Mouse (Mus musculus) embryonic facial prominence, embryonic 14.5 days (tissue): ENCODE data around the gene Atp13a3. TPM values are rescaled to one million over a fixed set of nuclear protein-coding genes. Genes with fewer than 3 reads are reported as not detected.

ENCODE experiments used
- ATAC-seq: fragments of 200-750 bp; cut with Nextera tagmentation; 2 replicates; pipeline ENCODE4 v1.8.0; 2017; ENCODE audit warnings: low read depth, moderate number of reproducible peaks, moderate TSS enrichment
- DNase-seq: peaks from one replicate; pipeline ENCODE4 v3.0.0-alpha.2; 2015; ENCODE audit warnings: low spot score
- H3K27ac ChIP-seq: fragments of 300-500 bp; sonication (generic); replicated peaks from 2 replicates; pipeline ENCODE4 v1.5.1; 2014; ENCODE audit warnings: low read depth, mild to moderate bottlenecking, low read length, moderate library complexity
- H3K27me3 ChIP-seq: fragments of 300-500 bp; sonication (generic); replicated peaks from 2 replicates; pipeline ENCODE4 v1.6.1; 2014; ENCODE audit warnings: low read length; ENCODE audit not compliant: control insufficient read depth, insufficient read depth
- H3K36me3 ChIP-seq: fragments of 300-500 bp; sonication (generic); 2 replicates; pipeline ENCODE4 v1.6.1; 2014; ENCODE audit warnings: low read length, mixed read lengths; ENCODE audit not compliant: control insufficient read depth, insufficient read depth
- H3K4me1 ChIP-seq: fragments of 300-500 bp; sonication (generic); 2 replicates; pipeline ENCODE4 v1.6.1; 2014; ENCODE audit warnings: antibody characterized with exemption, low read length; ENCODE audit not compliant: control insufficient read depth, insufficient read depth
- H3K4me2 ChIP-seq: fragments of 300-500 bp; sonication (generic); 2 replicates; pipeline ENCODE4 v1.6.1; 2014; ENCODE audit warnings: low read depth, mild to moderate bottlenecking, low read length, moderate library complexity, mixed read lengths
- H3K4me3 ChIP-seq: fragments of 300-500 bp; sonication (generic); 2 replicates; pipeline ENCODE4 v1.5.1; 2014; ENCODE audit warnings: low read depth, mild to moderate bottlenecking, low read length
- H3K9ac ChIP-seq: fragments of 300-500 bp; sonication (generic); 2 replicates; pipeline ENCODE4 v1.6.1; 2014; ENCODE audit warnings: low read depth, mild to moderate bottlenecking, low read length, moderate library complexity, mixed read lengths
- H3K9me3 ChIP-seq: fragments of 300-500 bp; sonication (generic); 2 replicates; pipeline ENCODE4 v1.6.1; 2016; ENCODE audit warnings: low read length; ENCODE audit not compliant: control insufficient read depth
- WGBS: fragments of 180-500 bp; shearing (Covaris S2); extraction: QIAGEN DNeasy Blood & Tissue Kit; methylation state at CpG from one replicate; pipeline ENCODE4 v1.1.7; 2014; 5-methylcytosine and 5-hydroxymethylcytosine counted together
- polyA plus RNA-seq: library from polyadenylated mRNA; unstranded; fragments of >200 nt; fragmentation: Nextera tagmentation; extraction: Ambion mirVana; gene quantifications from 2 replicates; pipeline ENCODE4 v1.2.1, GENCODE M21; 2014

Atp13a3 gene
- polyA plus RNA-seq, 1 experiment from 2014 or later: 20.0 TPM

GRCm38 (mm10) chr16:30427466-30427865 is 21.7 kb upstream of the Atp13a3 start:
- no peaks in the 10 kb centered on the region for H3K27me3 ChIP-seq

GRCm38 (mm10) chr16:30427003-30427402 is 21.2 kb upstream of the Atp13a3 start:
- WGBS: 77% methylated on average over 5 of the region's 5 CpGs
- no peaks in the 10 kb centered on the region for H3K27me3 ChIP-seq
- H3K9ac ChIP-seq: no peak overlapping the region
- H3K36me3 ChIP-seq: no peaks in the 10 kb centered on the region
- ATAC-seq: no peak
- DNase-seq: no peak
- no peaks in the 10 kb centered on the region for H3K9me3 ChIP-seq
- no peak overlapping the region for H3K4me2 ChIP-seq
- no peak overlapping the region for H3K27ac ChIP-seq
- no peak overlapping the region for H3K4me3 ChIP-seq
- H3K4me1 ChIP-seq: no peaks in the 10 kb centered on the region

More at GRCm38 (mm10) chr16:30427466-30427865, 21.7 kb upstream of the Atp13a3 start:
- Histone ChIP-seq H3K4me3 (no peak overlapping the region), H3K36me3 (no peaks in the 10 kb centered on the region), H3K9ac (no peak overlapping the region), H3K27ac (no peak overlapping the region), H3K9me3 (no peaks in the 10 kb centered on the region), H3K4me1 (no peaks in the 10 kb centered on the region), H3K4me2 (no peak overlapping the region)
- 82% methylated on average over 4 of the region's 4 CpGs for WGBS
- ATAC-seq (no peak), DNase-seq (no peak)

GRCm38 (mm10) chr16:30425980-30426379 is 20.2 kb upstream of the Atp13a3 start:
- H3K4me1 ChIP-seq: no peaks in the 10 kb centered on the region
- H3K36me3 ChIP-seq: no peaks in the 10 kb centered on the region
- H3K27me3 ChIP-seq: no peaks in the 10 kb centered on the region
- 74% methylated on average over 1 of the region's 1 CpGs for WGBS
- H3K9ac ChIP-seq: no peak overlapping the region
- H3K4me2 ChIP-seq: no peak overlapping the region
- no peak overlapping the region for H3K27ac ChIP-seq
- DNase-seq: no peak
- H3K9me3 ChIP-seq: no peaks in the 10 kb centered on the region
- H3K4me3 ChIP-seq: no peak overlapping the region
- ATAC-seq: no peak

GRCm38 (mm10) chr16:30424053-30424452 is 18.3 kb upstream of the Atp13a3 start:
- Histone ChIP-seq H3K27me3 (no peaks in the 10 kb centered on the region), H3K9ac (no peak overlapping the region), H3K27ac (no peak overlapping the region), H3K4me1 (no peaks in the 10 kb centered on the region), H3K4me2 (no peak overlapping the region), H3K36me3 (no peaks in the 10 kb centered on the region), H3K9me3 (no peaks in the 10 kb centered on the region), H3K4me3 (no peak overlapping the region)
- ATAC-seq (no peak), DNase-seq (no peak)
- WGBS: 82% methylated on average over 5 of the region's 5 CpGs

GRCm38 (mm10) chr16:30416707-30417106 is 10.9 kb upstream of the Atp13a3 start:
- no peak overlapping the region for H3K9ac ChIP-seq
- H3K27me3 ChIP-seq: no peaks in the 10 kb centered on the region
- H3K27ac ChIP-seq: no peak overlapping the region
- DNase-seq (no peak), ATAC-seq (no peak)
- H3K9me3 ChIP-seq: no peaks in the 10 kb centered on the region
- 88% methylated on average over 2 of the region's 2 CpGs for WGBS
- no peak overlapping the region for H3K4me2 ChIP-seq
- H3K4me1 ChIP-seq: no peaks in the 10 kb centered on the region
- H3K4me3 ChIP-seq: no peak overlapping the region
- no peaks in the 10 kb centered on the region for H3K36me3 ChIP-seq

GRCm38 (mm10) chr16:30416284-30416683 is 10.5 kb upstream of the Atp13a3 start:
- Histone ChIP-seq H3K4me1 (no peaks in the 10 kb centered on the region), H3K4me3 (no peak overlapping the region), H3K27me3 (no peaks in the 10 kb centered on the region), H3K9me3 (no peaks in the 10 kb centered on the region), H3K4me2 (no peak overlapping the region), H3K36me3 (no peaks in the 10 kb centered on the region), H3K27ac (no peak overlapping the region), H3K9ac (no peak overlapping the region)
- no peak for ATAC-seq
- no peak for DNase-seq
- WGBS: 71% methylated on average over 5 of the region's 5 CpGs

- WGBS: 59% methylated on average over 3 of the region's 3 CpGs
- no peak overlapping the region for H3K4me3 ChIP-seq
- H3K27me3 ChIP-seq: no peaks in the 10 kb centered on the region
- no peaks in the 10 kb centered on the region for H3K4me1 ChIP-seq
- no peak overlapping the region for H3K27ac ChIP-seq
- no peak for ATAC-seq
- DNase-seq: no peak
- no peaks in the 10 kb centered on the region for H3K9me3 ChIP-seq
- no peak overlapping the region for H3K4me2 ChIP-seq
- H3K36me3 ChIP-seq: no peaks in the 10 kb centered on the region
- no peak overlapping the region for H3K9ac ChIP-seq
Measured at GRCm38 (mm10) chr16:30412680-30413079, 6.9 kb upstream of the Atp13a3 start.

GRCm38 (mm10) chr16:30410914-30411313 is 5.1 kb upstream of the Atp13a3 start:
- ATAC-seq (no peak), DNase-seq (no peak)
- H3K27me3 ChIP-seq: no peaks in the 10 kb centered on the region
- no peaks in the 10 kb centered on the region for H3K9me3 ChIP-seq
- 89% methylated on average over 4 of the region's 4 CpGs for WGBS
- H3K36me3 ChIP-seq: no peaks in the 10 kb centered on the region
- H3K4me2 ChIP-seq: no peak overlapping the region
- no peaks in the 10 kb centered on the region for H3K4me1 ChIP-seq
- no peak overlapping the region for H3K4me3 ChIP-seq
- no peak overlapping the region for H3K27ac ChIP-seq
- H3K9ac ChIP-seq: no peak overlapping the region

GRCm38 (mm10) chr16:30407513-30407912 is 1.7 kb upstream of the Atp13a3 start:
- no peaks in the 10 kb centered on the region for H3K27me3 ChIP-seq
- no peaks in the 10 kb centered on the region for H3K36me3 ChIP-seq
- no peak overlapping the region for H3K4me3 ChIP-seq
- ATAC-seq (no peak), DNase-seq (no peak)
- no peak overlapping the region for H3K4me2 ChIP-seq
- 72% methylated on average over 2 of the region's 2 CpGs for WGBS
- no peaks in the 10 kb centered on the region for H3K4me1 ChIP-seq
- no peak overlapping the region for H3K9ac ChIP-seq
- H3K27ac ChIP-seq: no peak overlapping the region
- H3K9me3 ChIP-seq: no peaks in the 10 kb centered on the region
